Mouse (Mus musculus) left cerebral cortex, postnatal 4 days (tissue): ENCODE measurements around the gene Nprl2. TPM values are rescaled to one million over a fixed set of nuclear protein-coding genes. Genes with fewer than 3 reads are reported as not detected.
"Not testable (repeated sequence)": the region's sequence is repeated elsewhere in the genome, so short reads cannot be mapped to it uniquely, and the experiment has no call there.

ENCODE experiments used
- DNase-seq: peaks from one replicate; pipeline ENCODE4 v3.0.0-alpha.2; 2022
- intact Hi-C: fragments of 180-260 bp; cut with DNase I; formaldehyde crosslinking; loops from one replicate; pipeline ENCODE4 v1.15.1; 2025
- total RNA-seq, 2 experiments: library from RNA; stranded (reverse); gene quantifications; 2 replicates each; pipeline ENCODE4 v1.2.3; 2021

Gene Nprl2
- total RNA-seq, 2 experiments from 2014 or later = 35.2 to 38.5 TPM

GRCm38 (mm10) chr9:107551890-107552355 is 9.9 kb downstream of the Nprl2 start:
- DNase-seq = no peak
- intact Hi-C loops = no loop called here

GRCm38 (mm10) chr9:107552690-107553393 is 10.8 kb downstream of the Nprl2 start:
- intact Hi-C loops = no loop called here
- no peak for DNase-seq

GRCm38 (mm10) chr9:107553541-107554318 is 11.7 kb downstream of the Nprl2 start:
- peak; percentile 38 for DNase-seq

GRCm38 (mm10) chr9:107554319-107554825 is 12.3 kb downstream of the Nprl2 start:
- intact Hi-C loops = no loop called here

More at GRCm38 (mm10) chr9:107553541-107554318, 11.7 kb downstream of the Nprl2 start:
- intact Hi-C loops = no loop called here

GRCm38 (mm10) chr9:107555031-107555457 is 13.0 kb downstream of the Nprl2 start:
- DNase-seq = peak; percentile 45
- intact Hi-C loops = no loop called here

More at GRCm38 (mm10) chr9:107554319-107554825, 12.3 kb downstream of the Nprl2 start:
- DNase-seq = peak; percentile 98

GRCm38 (mm10) chr9:107555701-107556100 is 13.7 kb downstream of the Nprl2 start:
- no peak for DNase-seq
- intact Hi-C loops = no loop called here

GRCm38 (mm10) chr9:107556346-107556745 is 14.3 kb downstream of the Nprl2 start:
- intact Hi-C loops = no loop called here

GRCm38 (mm10) chr9:107563029-107563581 is 21.1 kb downstream of the Nprl2 start, which contains the start of gene Tusc2:
Gene Tusc2 (plus strand): TSS chr9:107563255.
- peak; percentile 92 for DNase-seq
- intact Hi-C loops = no loop called here

More at GRCm38 (mm10) chr9:107556346-107556745, 14.3 kb downstream of the Nprl2 start:
- no peak for DNase-seq

- intact Hi-C loops, DNase-seq: not testable (repeated sequence)
Measured at GRCm38 (mm10) chr9:107565556-107565955, 23.5 kb downstream of the Nprl2 start.

- intact Hi-C loops = no loop called here
- peak; percentile 79 for DNase-seq
Measured at GRCm38 (mm10) chr9:107566041-107566709, 24.1 kb downstream of the Nprl2 start.

- intact Hi-C loops = no loop called here
- no peak for DNase-seq
Measured at GRCm38 (mm10) chr9:107566855-107567254, 24.8 kb downstream of the Nprl2 start.

- intact Hi-C loops = no loop called here
- DNase-seq = no peak
Measured at GRCm38 (mm10) chr9:107567702-107568319, 25.8 kb downstream of the Nprl2 start, which contains the start of gene Hyal2. Gene Hyal2 (plus strand): TSS chr9:107567945.

- DNase-seq = peak; percentile 89
- intact Hi-C loops = no loop called here
Measured at GRCm38 (mm10) chr9:107568331-107569261, 26.6 kb downstream of the Nprl2 start.

GRCm38 (mm10) chr9:107569270-107569669 is 27.2 kb downstream of the Nprl2 start:
- DNase-seq = no peak
- intact Hi-C loops = no loop called here

GRCm38 (mm10) chr9:107570016-107570415 is 28.0 kb downstream of the Nprl2 start:
- intact Hi-C loops = no loop called here
- DNase-seq = no peak

- no peak for DNase-seq
- intact Hi-C loops = no loop called here
Measured at GRCm38 (mm10) chr9:107570845-107571244, 28.8 kb downstream of the Nprl2 start.

- DNase-seq = no peak
- intact Hi-C loops = no loop called here
Measured at GRCm38 (mm10) chr9:107571534-107572326, 29.7 kb downstream of the Nprl2 start.

- no peak for DNase-seq
- intact Hi-C loops = no loop called here
Measured at GRCm38 (mm10) chr9:107572327-107572662, 30.3 kb downstream of the Nprl2 start.
